Mouse (Mus musculus) kidney, adult 2 months (tissue): Measurements from ENCODE around the gene Rnf166. TPM values are rescaled to one million over a fixed set of nuclear protein-coding genes. Genes with fewer than 3 reads are reported as not detected.

ENCODE experiments used
- DNase-seq: peaks from one replicate; pipeline ENCODE4 v3.0.0; 2021
- H3K27ac ChIP-seq: fragments of 200-500 bp; 2 replicates; pipeline ENCODE4 v1.5.1; 2012; ENCODE audit warnings: low read depth, low read length, control low read depth, inconsistent platforms; ENCODE audit not compliant: insufficient read depth
- H3K27me3 ChIP-seq: fragments of 200-500 bp; replicated peaks from 2 replicates; pipeline ENCODE4 v1.6.1; 2012; ENCODE audit warnings: mild to moderate bottlenecking, moderate library complexity, low read length, inconsistent platforms; ENCODE audit not compliant: control insufficient read depth, insufficient read depth
- H3K36me3 ChIP-seq: fragments of 200-500 bp; 2 replicates; pipeline ENCODE4 v1.6.1; 2012; ENCODE audit warnings: mild to moderate bottlenecking, moderate library complexity, low read length, inconsistent platforms; ENCODE audit not compliant: control insufficient read depth, insufficient read depth
- H3K4me1 ChIP-seq: fragments of 200-500 bp; 2 replicates; pipeline ENCODE4 v1.6.1; 2011; ENCODE audit warnings: low read length; ENCODE audit not compliant: control insufficient read depth, insufficient read depth
- H3K4me3 ChIP-seq: fragments of 200-500 bp; 2 replicates; pipeline ENCODE4 v1.5.1; 2011; ENCODE audit warnings: mild to moderate bottlenecking, low read depth, low read length, control low read depth; ENCODE audit not compliant: insufficient read depth
- CTCF ChIP-seq: fragments of 200-500 bp; conservative IDR thresholded peaks from 2 replicates; pipeline ENCODE4 v1.5.1; 2011; ENCODE audit warnings: low read depth, mild to moderate bottlenecking, control low read depth, low read length, moderate library complexity, mixed read lengths; ENCODE audit not compliant: insufficient read depth, insufficient read length
- POLR2A ChIP-seq: fragments of 200-500 bp; IDR thresholded peaks from one replicate; pipeline ENCODE4 v1.6.1; 2011; ENCODE audit warnings: low read depth, low read length, control low read depth
- WGBS: fragments of 180-500 bp; shearing (Covaris S2); methylation state at CpG from one replicate; pipeline ENCODE4 v1.1.7; 2018; 5-methylcytosine and 5-hydroxymethylcytosine counted together
- polyA plus RNA-seq: library from polyadenylated mRNA; depleted of rRNA; stranded (reverse); fragments of >200 nt; gene quantifications from 2 replicates; pipeline ENCODE4 v1.2.3, GENCODE M21; 2012

Rnf166 gene
- polyA plus RNA-seq, 1 experiment: 64.4 TPM

DNA sequence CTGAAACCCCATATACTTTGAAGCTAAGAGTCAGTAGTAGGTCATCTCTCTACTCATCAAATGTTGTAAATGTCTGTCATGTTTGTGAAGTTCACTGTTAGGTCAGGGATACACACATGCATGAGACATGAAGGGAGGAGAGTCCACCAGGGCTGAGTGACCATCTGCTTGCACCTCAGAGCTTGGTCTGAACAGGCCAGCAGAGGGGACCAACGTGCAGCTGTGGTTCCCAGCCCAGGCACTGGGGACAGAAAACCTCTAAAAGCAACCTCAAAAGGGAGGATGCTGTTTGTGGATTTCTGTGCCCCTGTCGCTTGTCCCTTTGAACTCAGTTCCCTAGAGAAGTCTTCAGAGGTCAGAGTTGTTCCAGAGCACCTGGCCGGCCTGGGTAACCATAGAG lies 30.7 kb downstream of the Rnf166 start:
- Histone ChIP-seq H3K27ac (no peak overlapping the region), H3K4me3 (no peak overlapping the region), H3K36me3 (no peaks in the 10 kb centered on the region), H3K4me1 (peaks cover 5% of the 10 kb centered on the region; the same call in 1 of the 2 replicates), H3K27me3 (no peaks in the 10 kb centered on the region)
- WGBS: 44% methylated on average over 3 of the region's 3 CpGs
- no peak; the same call in 1 of the 2 replicates for TF ChIP-seq CTCF
- no peak for DNase-seq

GRCm38 (mm10) chr8:122444058-122444748 lies 31.7 kb downstream of the Rnf166 start:
- Histone ChIP-seq H3K4me1 (peaks cover 5% of the 10 kb centered on the region; the same call in 1 of the 2 replicates), H3K27ac (peak overlapping the region; percentile 77), H3K4me3 (peak overlapping the region; percentile 56), H3K36me3 (no peaks in the 10 kb centered on the region), H3K27me3 (no peaks in the 10 kb centered on the region)
- peak; percentile 93 for DNase-seq
- WGBS: under 1% methylated on average over 19 of the region's 19 CpGs
- TF ChIP-seq CTCF (no peak), POLR2A (no peak)

- H3K27ac ChIP-seq: peak within 1 kb of the TSS; percentile 77
- peak; percentile 100 for DNase-seq
- WGBS: under 1% methylated on average over 47 of the region's 47 CpGs
- H3K27me3 ChIP-seq: no peaks in the 10 kb centered on the region
- H3K4me1 ChIP-seq: peaks cover 5% of the 10 kb centered on the region; the same call in 1 of the 2 replicates
- TF ChIP-seq CTCF (peak; percentile 63), POLR2A (peak; percentile 86)
- H3K4me3 ChIP-seq: peak within 1 kb of the TSS; percentile 65
- H3K36me3 ChIP-seq: no peaks in the 10 kb centered on the region
Observed at GRCm38 (mm10) chr8:122443262-122444006, 32.4 kb downstream of the Rnf166 start, which contains the start of gene Mvd. Gene Mvd (minus strand): TSS chr8:122443422.

GRCm38 (mm10) chr8:122442781-122443180 lies 33.1 kb downstream of the Rnf166 start:
- 1% methylated on average over 12 of the region's 12 CpGs for WGBS

DNA sequence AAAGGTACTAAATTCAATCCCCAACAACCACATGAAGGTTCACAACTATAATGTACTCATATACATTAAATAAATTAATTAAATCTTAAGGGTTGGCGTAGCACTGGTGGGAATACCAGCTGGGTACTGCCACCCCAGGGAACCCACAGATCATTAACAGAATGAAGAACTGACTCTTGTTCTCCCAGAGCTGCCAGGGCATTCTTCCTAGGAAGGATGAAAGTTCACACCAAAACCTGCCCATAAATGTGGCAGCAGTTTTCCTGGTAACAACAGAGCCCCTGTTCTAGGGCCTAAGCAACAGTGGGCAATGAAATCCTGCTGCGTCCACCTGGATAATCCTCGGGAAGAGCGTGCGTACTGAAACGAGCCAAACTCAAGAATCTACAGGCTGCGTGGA lies 33.5 kb downstream of the Rnf166 start:
- 24% methylated on average over 7 of the region's 7 CpGs for WGBS
- Histone ChIP-seq H3K36me3 (no peaks in the 10 kb centered on the region), H3K4me1 (peaks cover 5% of the 10 kb centered on the region; the same call in 1 of the 2 replicates), H3K27me3 (no peaks in the 10 kb centered on the region), H3K4me3 (peak overlapping the region; percentile 65), H3K27ac (peak overlapping the region; percentile 75)
- TF ChIP-seq POLR2A: no peak
- no peak for TF ChIP-seq CTCF
- peak; percentile 63 for DNase-seq

More at GRCm38 (mm10) chr8:122442781-122443180, 33.1 kb downstream of the Rnf166 start:
- H3K27me3 ChIP-seq: no peaks in the 10 kb centered on the region
- H3K4me3 ChIP-seq: peak overlapping the region; percentile 65
- TF ChIP-seq POLR2A (no peak), CTCF (no peak)
- DNase-seq: no peak
- H3K36me3 ChIP-seq: no peaks in the 10 kb centered on the region
- peak overlapping the region; percentile 75 for H3K27ac ChIP-seq
- H3K4me1 ChIP-seq: peaks cover 5% of the 10 kb centered on the region; the same call in 1 of the 2 replicates

GRCm38 (mm10) chr8:122441326-122441725 lies 34.5 kb downstream of the Rnf166 start:
- Histone ChIP-seq H3K36me3 (no peaks in the 10 kb centered on the region), H3K4me3 (no peak overlapping the region), H3K4me1 (peaks cover 5% of the 10 kb centered on the region; the same call in 1 of the 2 replicates), H3K27ac (no peak overlapping the region), H3K27me3 (no peaks in the 10 kb centered on the region)
- TF ChIP-seq POLR2A (no peak), CTCF (no peak)
- DNase-seq: no peak
- 75% methylated on average over 1 of the region's 1 CpGs for whole genome bisulfite sequencing

DNA sequence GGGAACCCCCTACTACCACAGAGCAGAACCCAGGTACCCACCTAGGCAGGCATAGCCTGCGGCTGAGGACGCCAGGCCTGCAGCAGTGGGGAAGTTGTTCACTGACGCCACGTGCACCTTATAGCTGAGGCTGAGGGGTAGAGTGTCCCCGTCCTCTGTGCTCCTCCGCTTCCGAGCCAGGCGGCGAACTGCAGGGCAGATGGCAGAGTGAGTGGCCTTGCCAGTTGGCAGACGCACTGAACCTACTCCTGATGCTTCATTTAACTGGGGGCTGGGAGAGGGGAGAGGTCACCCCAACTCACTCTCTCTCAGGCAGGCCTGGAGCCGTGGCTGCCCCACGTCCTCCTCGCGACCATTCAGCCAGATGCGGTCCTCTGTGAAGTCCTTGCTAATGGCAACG lies 36.5 kb downstream of the Rnf166 start:
- DNase-seq: no peak
- WGBS: 93% methylated on average over 16 of the region's 16 CpGs
- TF ChIP-seq CTCF (no peak), POLR2A (no peak)

More for the DNA sequence above, 36.5 kb downstream of the Rnf166 start:
- Histone ChIP-seq H3K4me3 (no peak overlapping the region), H3K4me1 (peaks cover under 1% of the 10 kb centered on the region; the same call in 1 of the 2 replicates), H3K36me3 (no peaks in the 10 kb centered on the region), H3K27ac (no peak overlapping the region), H3K27me3 (no peaks in the 10 kb centered on the region)
